Mouse (Mus musculus): ENCODE data around the gene Ramp1.
A peak's percentile ranks its signal among the peaks of the same experiment; 100 is the strongest.

Gene Ramp1

GRCm38 (mm10) chr1:91239800-91240199, 60.2 kb downstream of the Ramp1 start:
- DNase-seq (ENCODE audit: low read depth) = no peak

- DNase-seq (ENCODE audit: low read depth) = no peak
Observed at GRCm38 (mm10) chr1:91240685-91241084, 61.1 kb downstream of the Ramp1 start.

- no peak for DNase-seq (ENCODE audit: low read depth)
Observed at GRCm38 (mm10) chr1:91241249-91241648, 61.6 kb downstream of the Ramp1 start.

GRCm38 (mm10) chr1:91248242-91248641, 68.6 kb downstream of the Ramp1 start:
- DNase-seq (ENCODE audit: low read depth) = no peak

- DNase-seq (ENCODE audit: low read depth) = no peak
Observed at GRCm38 (mm10) chr1:91248970-91249369, 69.3 kb downstream of the Ramp1 start.

- DNase-seq (ENCODE audit: low read depth) = peak; percentile 99
Observed at GRCm38 (mm10) chr1:91249564-91250414, 70.2 kb downstream of the Ramp1 start, which contains the start of gene Ube2f. TSS of gene Ube2f (plus strand) at chr1:91250304.

GRCm38 (mm10) chr1:91250415-91251147, 71.0 kb downstream of the Ramp1 start:
- no peak for DNase-seq (ENCODE audit: low read depth)

GRCm38 (mm10) chr1:91251148-91251650, 71.6 kb downstream of the Ramp1 start:
- no peak for DNase-seq (ENCODE audit: low read depth)

GRCm38 (mm10) chr1:91251927-91252326, 72.3 kb downstream of the Ramp1 start:
- no peak for DNase-seq (ENCODE audit: low read depth)

GRCm38 (mm10) chr1:91257918-91258317, 78.3 kb downstream of the Ramp1 start:
- DNase-seq (ENCODE audit: low read depth) = peak; percentile 60

- no peak for DNase-seq (ENCODE audit: low read depth)
Observed at GRCm38 (mm10) chr1:91259794-91260193, 80.2 kb downstream of the Ramp1 start.

- no peak for DNase-seq (ENCODE audit: low read depth)
Observed at GRCm38 (mm10) chr1:91262508-91262907, 82.9 kb downstream of the Ramp1 start.

GRCm38 (mm10) chr1:91272260-91272659, 92.6 kb downstream of the Ramp1 start:
- no peak for DNase-seq (ENCODE audit: low read depth)

Measured in fibroblast of lung, adult 2 months (primary cell).